Mouse (Mus musculus) adrenal gland, postnatal 4 days (tissue): ENCODE results near the gene Cnot4. TPM values are rescaled to one million over a fixed set of nuclear protein-coding genes. Genes with fewer than 3 reads are reported as not detected.

Experiments used
- total RNA-seq, 2 experiments: library from RNA; stranded (reverse); gene quantifications; 2 replicates each; pipeline ENCODE4 v1.2.3; 2021

Gene Cnot4
- total RNA-seq, 2 experiments from 2014 or later, result 25.0 to 26.0 TPM

Other genes starting within 250 kb of the Cnot4 start
- 10 to 100 TPM; 23.9 to 24.7 TPM for gene Wdr91, start 222.8 kb downstream of the Cnot4 start, total RNA-seq
- not detected for gene Stra8, start 213.6 kb downstream of the Cnot4 start, total RNA-seq
- gene Slc23a4, start 145.3 kb downstream of the Cnot4 start, total RNA-seq, result under 1 TPM; 0.48 to 0.92 TPM
- 10 to 100 TPM; 44.1 to 55.1 TPM for gene Nup205, start 43.7 kb upstream of the Cnot4 start, total RNA-seq
- gene Slc13a4, start 174.4 kb upstream of the Cnot4 start, total RNA-seq, result under 1 TPM; 0.45 to 0.62 TPM
- 1 to 10 TPM in 1 of 2 experiments, under 1 TPM in 1; 0.68 to 1.3 TPM for gene Fam180a, start 192.4 kb upstream of the Cnot4 start, total RNA-seq